Mouse (Mus musculus): ENCODE results near the gene Nos1ap.

Nos1ap gene

GRCm38 (mm10) chr1:170459896-170460602 lies 129.6 kb downstream of the Nos1ap start:
- DNase-seq (ENCODE audit: low spot score in 2 of 2): no peak

- no peak for DNase-seq (ENCODE audit: low spot score in 2 of 2)
These were observed 132.0 kb downstream of the Nos1ap start for GRCm38 (mm10) chr1:170457673-170458072.

GRCm38 (mm10) chr1:170455910-170456700 lies 133.6 kb downstream of the Nos1ap start:
- no peak for DNase-seq (ENCODE audit: low spot score in 2 of 2)

GRCm38 (mm10) chr1:170455387-170455786 lies 134.3 kb downstream of the Nos1ap start:
- DNase-seq (ENCODE audit: low spot score in 2 of 2): no peak

GRCm38 (mm10) chr1:170453455-170453854 lies 136.2 kb downstream of the Nos1ap start:
- no peak for DNase-seq (ENCODE audit: low spot score in 2 of 2)

- no peak for DNase-seq (ENCODE audit: low spot score in 2 of 2)
These were observed 141.4 kb downstream of the Nos1ap start for GRCm38 (mm10) chr1:170448244-170448643.

- no peak for DNase-seq (ENCODE audit: low spot score in 2 of 2)
These were observed 144.2 kb downstream of the Nos1ap start for GRCm38 (mm10) chr1:170445458-170445857.

- no peak for DNase-seq (ENCODE audit: low spot score in 2 of 2)
These were observed 149.3 kb downstream of the Nos1ap start for GRCm38 (mm10) chr1:170440367-170440766.

GRCm38 (mm10) chr1:170438471-170439151 lies 151.1 kb downstream of the Nos1ap start:
- no peak for DNase-seq (ENCODE audit: low spot score in 2 of 2)

GRCm38 (mm10) chr1:170434146-170434545 lies 155.5 kb downstream of the Nos1ap start:
- DNase-seq (ENCODE audit: low spot score in 2 of 2): no peak

- no peak for DNase-seq (ENCODE audit: low spot score in 2 of 2)
These were observed 156.0 kb downstream of the Nos1ap start for GRCm38 (mm10) chr1:170433661-170434060.

- DNase-seq (ENCODE audit: low spot score in 2 of 2): no peak
These were observed 157.4 kb downstream of the Nos1ap start for GRCm38 (mm10) chr1:170432288-170432687.

- DNase-seq (ENCODE audit: low spot score in 2 of 2): no peak
These were observed 158.3 kb downstream of the Nos1ap start for GRCm38 (mm10) chr1:170431312-170431711.

- DNase-seq (ENCODE audit: low spot score in 2 of 2): no peak
These were observed 159.0 kb downstream of the Nos1ap start for GRCm38 (mm10) chr1:170430660-170431059.

- no peak for DNase-seq (ENCODE audit: low spot score in 2 of 2)
These were observed 160.0 kb downstream of the Nos1ap start for GRCm38 (mm10) chr1:170429656-170430055.

- no peak for DNase-seq (ENCODE audit: low spot score in 2 of 2)
These were observed 161.5 kb downstream of the Nos1ap start for GRCm38 (mm10) chr1:170428141-170428540.

GRCm38 (mm10) chr1:170424258-170424889 lies 165.3 kb downstream of the Nos1ap start:
- DNase-seq (ENCODE audit: low spot score in 2 of 2): no peak

GRCm38 (mm10) chr1:170423048-170423447 lies 166.6 kb downstream of the Nos1ap start:
- DNase-seq (ENCODE audit: low spot score in 2 of 2): no peak

GRCm38 (mm10) chr1:170422188-170422587 lies 167.5 kb downstream of the Nos1ap start:
- DNase-seq (ENCODE audit: low spot score in 2 of 2): no peak

GRCm38 (mm10) chr1:170419961-170420360 lies 169.7 kb downstream of the Nos1ap start:
- DNase-seq (ENCODE audit: low spot score in 2 of 2): no peak

- no peak for DNase-seq (ENCODE audit: low spot score in 2 of 2)
These were observed 171.5 kb downstream of the Nos1ap start for GRCm38 (mm10) chr1:170418131-170418530.

GRCm38 (mm10) chr1:170416967-170417366 lies 172.7 kb downstream of the Nos1ap start:
- DNase-seq (ENCODE audit: low spot score in 2 of 2): no peak

All from thymus, postnatal 10 days (tissue).